Mouse (Mus musculus): ENCODE measurements around the gene Psg25.
"Not testable (repeated sequence)": the region's sequence is repeated elsewhere in the genome, so short reads cannot be mapped to it uniquely, and the experiment has no call there.

Psg25 gene

DNA sequence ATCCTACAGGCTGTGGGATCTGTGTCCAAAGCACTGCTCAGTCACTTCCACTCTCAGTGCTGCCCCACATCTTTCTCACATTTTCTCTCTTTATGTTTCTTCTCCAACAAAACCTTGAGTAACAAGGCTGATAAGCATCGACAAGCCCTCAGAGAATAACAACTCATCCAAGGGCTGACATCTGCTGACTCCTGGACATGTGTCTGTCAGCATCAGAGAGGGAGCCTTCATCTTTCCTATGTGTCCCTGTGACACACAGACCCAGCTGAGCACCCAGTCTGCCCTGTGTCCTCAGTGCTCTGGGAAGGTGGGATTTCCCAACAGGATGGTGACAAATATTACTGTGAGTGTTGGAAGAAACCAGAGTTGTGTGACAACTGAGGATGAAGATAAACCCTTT, at the start of gene Psg25:
TSS of gene Psg25 (minus strand) at position 101 of the 400 bp plus-strand sequence.
- DNase-seq, result no peak

DNA sequence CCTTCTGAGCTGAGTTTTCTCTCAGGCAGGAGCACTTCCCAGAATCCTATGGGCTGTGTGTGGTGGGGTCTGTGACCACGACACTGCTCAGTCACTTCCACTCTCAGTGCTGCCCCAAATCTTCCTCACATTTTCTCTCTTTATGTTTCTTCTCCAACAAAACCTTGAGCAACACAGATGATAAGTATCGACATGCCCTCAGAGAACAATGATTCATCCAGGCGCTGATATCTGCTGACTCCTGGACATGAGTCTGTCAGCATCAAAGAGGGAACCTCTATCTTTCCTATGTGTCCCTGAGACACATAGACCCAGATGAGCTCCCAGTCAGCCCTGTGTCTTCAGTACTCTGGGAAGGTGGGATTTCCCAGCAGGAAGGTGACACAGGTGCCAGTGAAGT, 35.1 kb upstream of the Psg25 start, which contains the start of gene Psg27:
TSS of gene Psg27 (minus strand) at position 101 of the 400 bp plus-strand sequence.
- no peak for DNase-seq

DNA sequence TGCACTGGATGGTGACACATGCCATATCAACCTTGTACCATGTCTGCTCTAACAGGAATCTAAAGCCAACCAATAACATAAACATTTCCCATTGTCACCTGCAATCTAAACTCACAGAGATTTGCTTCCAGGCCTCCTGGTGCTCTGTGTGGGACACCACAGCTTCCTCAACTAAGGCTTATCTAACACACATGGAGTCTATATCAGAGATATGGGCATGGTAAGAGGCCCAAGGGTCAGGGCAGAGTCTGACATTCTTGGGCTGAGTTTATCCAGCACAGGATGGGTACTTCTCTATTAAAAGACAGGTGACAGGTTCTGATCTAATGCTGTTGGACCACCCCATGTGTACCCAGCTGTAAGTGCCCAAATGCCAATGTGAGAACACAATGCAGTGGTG, 27.8 kb upstream of the Psg25 start:
- DNase-seq, result no peak

GRCm38 (mm10) chr7:18555751-18556150, 23.7 kb upstream of the Psg25 start:
- not testable (repeated sequence) for DNase-seq

- no peak for DNase-seq
Measured at GRCm38 (mm10) chr7:18533420-18533819, 1.4 kb upstream of the Psg25 start.

- no peak for DNase-seq
Measured at GRCm38 (mm10) chr7:18524668-18525067, 7.4 kb downstream of the Psg25 start.

DNA sequence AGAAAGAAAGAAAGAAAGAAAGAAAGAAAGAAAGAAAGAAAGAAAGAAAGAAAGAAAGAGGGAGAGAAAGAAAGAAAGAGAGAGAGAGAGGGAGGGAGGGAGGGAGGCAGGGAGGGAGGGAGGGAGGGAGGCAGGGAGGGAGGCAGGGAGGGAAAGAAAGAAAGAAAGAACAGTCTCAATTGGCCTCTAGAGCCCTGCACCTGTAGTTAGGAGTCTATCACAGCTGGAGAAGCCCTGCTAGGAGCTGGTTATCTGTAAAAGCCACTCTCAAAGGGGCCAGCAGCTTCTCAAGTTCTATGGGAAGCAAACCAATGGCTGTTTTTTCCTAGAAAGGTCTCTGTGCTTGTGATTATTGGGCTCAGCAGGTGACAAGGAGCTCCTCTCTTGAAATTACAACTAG, 19.2 kb downstream of the Psg25 start:
- not testable (repeated sequence) for DNase-seq

GRCm38 (mm10) chr7:18512417-18512816, 19.7 kb downstream of the Psg25 start:
- not testable (repeated sequence) for DNase-seq

GRCm38 (mm10) chr7:18511479-18511878, 20.6 kb downstream of the Psg25 start:
- no peak for DNase-seq

- no peak for DNase-seq
Measured at GRCm38 (mm10) chr7:18484077-18484476, 48.0 kb downstream of the Psg25 start, which contains the start of gene Psg26. Psg26 (minus strand) TSS chr7:18484177.
